In the genomic region with DNA sequence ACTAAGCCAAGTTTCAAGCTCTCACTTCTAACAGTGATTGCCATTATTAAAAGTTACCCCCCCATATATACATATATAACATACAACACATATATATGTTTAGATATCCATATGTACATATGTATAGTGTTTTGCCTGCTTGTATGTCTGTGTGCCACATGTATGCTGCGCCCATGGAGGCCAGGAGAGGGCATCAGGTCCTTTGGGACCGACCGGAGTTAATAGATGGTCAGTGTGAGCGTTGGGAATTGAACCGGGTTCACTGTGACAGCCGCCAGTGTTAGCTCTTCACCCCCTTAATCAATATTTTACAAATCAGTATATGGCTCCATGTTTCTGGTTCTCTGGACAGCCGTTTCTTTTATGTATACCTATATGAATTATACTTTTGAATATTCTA, we compare ENCODE assay signal across 37 mouse cellular contexts. TPM values are rescaled to one million over a fixed set of nuclear protein-coding genes. Genes with fewer than 3 reads are reported as not detected.
A peak's percentile ranks its signal among the peaks of the same experiment; 100 is the strongest.
DNase-seq lines count a peak whose midpoint lies in the region; ATAC-seq and TF ChIP-seq lines count a peak whose summit lies in the region.
"Had no signal": no experiment of that assay in that cellular context is flagged by ENCODE, and none has a peak within 500 bp of the region (broad histone marks: within the 10 kb centered on the region; RNA-seq: fewer than 3 reads in every experiment).

No protein-coding gene starts in this region.

- peak; percentile 16 for DNase-seq in embryo, embryonic 10 days (ENCODE audit: low spot score)
- DNase-seq in embryo, embryonic 9.5 days (ENCODE audit: extremely low spot score) = no peak
- no peak for DNase-seq in heart, adult 2 months
- DNase-seq in kidney, postnatal 0 days (ENCODE audit: low spot score) = no peak
- DNase-seq in left cerebral cortex, postnatal 25 days (ENCODE audit: low spot score in 2 of 2) = no peak
- DNase-seq: adrenal gland, postnatal 14 days; cerebellum, adult 11 months; cerebellum, adult 9-10 months; cerebellum, postnatal 36 days; kidney, adult 9 months; kidney, postnatal 36 days; liver, embryonic 13.5 days; lung, adult 18-20 months; lung, postnatal 14 days; midbrain, embryonic 14.5 days had no signal

- WGBS in heart, embryonic 11.5 days (ENCODE audit: insufficient replicate concordance) = 78% methylated on average over 7 of the region's 7 CpGs
- 78% methylated on average over 7 of the region's 7 CpGs for WGBS in heart, adult 2 months
- WGBS in kidney, postnatal 0 days = 85% methylated on average over 7 of the region's 7 CpGs
- WGBS in kidney, embryonic 14.5 days = 88% methylated on average over 7 of the region's 7 CpGs

- TF ChIP-seq CTCF in heart, adult 2 months (IDR thresholded peaks at IDR 0.05) = no peak
- TF ChIP-seq CTCF in kidney, postnatal 0 days (IDR thresholded peaks at IDR 0.05; ENCODE audit: low read depth) = peak; percentile 33; the same call in 1 of the 2 replicates

- no peaks in the 10 kb centered on the region for H3K36me3 ChIP-seq in heart, embryonic 11.5 days (ENCODE audit: control insufficient read depth, insufficient read depth, low read length)
- no peaks in the 10 kb centered on the region for H3K36me3 ChIP-seq in heart, adult 2 months (ENCODE audit: control insufficient read depth, insufficient read depth, low read length)
- H3K36me3 ChIP-seq in kidney, postnatal 0 days (ENCODE audit: insufficient read depth, low read length) = no peaks in the 10 kb centered on the region
- H3K36me3 ChIP-seq in kidney, embryonic 14.5 days (ENCODE audit: control insufficient read depth, insufficient read depth, low read length) = no peaks in the 10 kb centered on the region
- H3K36me3 ChIP-seq: heart, embryonic 15.5 days; hindbrain, embryonic 15.5 days; liver, embryonic 13.5 days had no signal

- 0 out of 2 replicates have a peak, but pooled peaks have one; percentile 31 for ATAC-seq in heart, embryonic 11.5 days (replicated peaks; ENCODE audit: insufficient number of reproducible peaks, low FRiP score, low TSS enrichment)
- no peak for ATAC-seq in kidney, postnatal 0 days (replicated peaks; ENCODE audit: low FRiP score, low read depth)
- ATAC-seq in kidney, embryonic 14.5 days (ENCODE audit: low FRiP score, low TSS enrichment) = no peak
- ATAC-seq: forebrain, embryonic 14.5 days; Patski had no signal

- H3K9ac ChIP-seq in heart, embryonic 11.5 days (ENCODE audit: low read depth, low read length) = no peak overlapping the region
- no peak overlapping the region for H3K9ac ChIP-seq in heart, adult 2 months (ENCODE audit: low read depth, low read length)
- H3K9ac ChIP-seq in kidney, postnatal 0 days (ENCODE audit: low read depth, low read length) = no peak overlapping the region
- H3K9ac ChIP-seq in kidney, embryonic 14.5 days (ENCODE audit: low read depth, low read length) = no peak overlapping the region
- H3K9ac ChIP-seq: heart, embryonic 15.5 days; hindbrain, embryonic 15.5 days; limb, embryonic 13.5 days; liver, embryonic 13.5 days had no signal

- no peak overlapping the region for H3K4me3 ChIP-seq in heart, embryonic 11.5 days (ENCODE audit: low read depth, low read length)
- H3K4me3 ChIP-seq in heart, adult 2 months = no peak overlapping the region
- no peak overlapping the region for H3K4me3 ChIP-seq in kidney, postnatal 0 days (replicated peaks; ENCODE audit: low read depth, low read length)
- H3K4me3 ChIP-seq in kidney, embryonic 14.5 days (ENCODE audit: low read length) = no peak overlapping the region
- H3K4me3 ChIP-seq: heart, embryonic 15.5 days; hindbrain, embryonic 15.5 days; layer of hippocampus, adult 2 months; left cerebral cortex, adult 2 months; limb, embryonic 13.5 days; liver, embryonic 13.5 days had no signal

- no peaks in the 10 kb centered on the region for H3K79me2 ChIP-seq in heart, adult 2 months (replicated peaks; ENCODE audit: control insufficient read depth, insufficient read depth, low read length)

- no peak overlapping the region for H3K27ac ChIP-seq in heart, embryonic 11.5 days (ENCODE audit: low read depth, low read length)
- no peak overlapping the region for H3K27ac ChIP-seq in heart, adult 2 months
- no peak overlapping the region for H3K27ac ChIP-seq in kidney, postnatal 0 days
- H3K27ac ChIP-seq in kidney, embryonic 14.5 days (ENCODE audit: low read depth, low read length) = no peak overlapping the region
- H3K27ac ChIP-seq: heart, embryonic 15.5 days; hindbrain, embryonic 15.5 days; layer of hippocampus, adult 2 months; left cerebral cortex, adult 2 months; limb, embryonic 13.5 days; liver, embryonic 13.5 days had no signal

- intact Hi-C loops in heart, adult 2 months (cut with DNase I) = no loop called here
- intact Hi-C loops in left cerebral cortex, postnatal 25 days (cut with DNase I) = loop anchor here (10.0 kb wide), 1 partner anchor 415 kb away; no protein-coding TSS in a partner anchor

- H3K9me3 ChIP-seq in heart, embryonic 11.5 days (replicated peaks; ENCODE audit: control insufficient read depth, low read length) = no peaks in the 10 kb centered on the region
- no peaks in the 10 kb centered on the region for H3K9me3 ChIP-seq in kidney, postnatal 0 days (replicated peaks; ENCODE audit: low read length)
- H3K9me3 ChIP-seq in kidney, embryonic 14.5 days (ENCODE audit: control insufficient read depth, low read length) = no peaks in the 10 kb centered on the region
- H3K9me3 ChIP-seq: heart, embryonic 15.5 days; hindbrain, embryonic 15.5 days had no signal

- no peaks in the 10 kb centered on the region for H3K4me1 ChIP-seq in heart, embryonic 11.5 days (ENCODE audit: control insufficient read depth, insufficient read depth, low read length)
- no peaks in the 10 kb centered on the region for H3K4me1 ChIP-seq in heart, adult 2 months (ENCODE audit: control insufficient read depth, insufficient read depth, low read length)
- no peaks in the 10 kb centered on the region for H3K4me1 ChIP-seq in kidney, postnatal 0 days (replicated peaks; ENCODE audit: insufficient read depth, low read length)
- no peaks in the 10 kb centered on the region for H3K4me1 ChIP-seq in kidney, embryonic 14.5 days (ENCODE audit: control insufficient read depth, insufficient read depth, low read length)
- H3K4me1 ChIP-seq: heart, embryonic 15.5 days; hindbrain, embryonic 15.5 days; liver, embryonic 13.5 days had no signal

- TF ChIP-seq POLR2A in heart, adult 2 months (IDR thresholded peaks at IDR 0.05; ENCODE audit: insufficient read depth, low read depth, low read length) = no peak

- TF ChIP-seq EP300 in heart, adult 2 months (IDR thresholded peaks at IDR 0.05; ENCODE audit: insufficient read depth, low read depth, low read length) = no peak

- no peaks in the 10 kb centered on the region for H3K27me3 ChIP-seq in heart, embryonic 11.5 days (ENCODE audit: control insufficient read depth, insufficient read depth, low read length)
- H3K27me3 ChIP-seq in heart, adult 2 months (ENCODE audit: control insufficient read depth, insufficient read depth, low read length) = no peaks in the 10 kb centered on the region
- H3K27me3 ChIP-seq in kidney, postnatal 0 days (ENCODE audit: insufficient read depth, low read length) = no peaks in the 10 kb centered on the region
- no peaks in the 10 kb centered on the region for H3K27me3 ChIP-seq in kidney, embryonic 14.5 days (ENCODE audit: control insufficient read depth, insufficient read depth, low read length)
- H3K27me3 ChIP-seq: heart, embryonic 15.5 days; hindbrain, embryonic 15.5 days; limb, embryonic 13.5 days; liver, embryonic 13.5 days; Patski had no signal

- no peak overlapping the region for H3K4me2 ChIP-seq in heart, embryonic 11.5 days
- H3K4me2 ChIP-seq in kidney, postnatal 0 days (ENCODE audit: low read length) = no peak overlapping the region
- no peak overlapping the region for H3K4me2 ChIP-seq in kidney, embryonic 14.5 days (replicated peaks; ENCODE audit: low read depth, low read length)
- H3K4me2 ChIP-seq: heart, embryonic 15.5 days; hindbrain, embryonic 15.5 days; limb, embryonic 13.5 days; liver, embryonic 13.5 days had no signal

RNA-seq across cellular contexts. Expression of a gene that starts 25.0 kb away (rescaled TPM):
- not detected in 2 replicates for polyA plus RNA-seq in heart, embryonic 11.5 days (2014; fragmentation: Nextera tagmentation; extraction: Ambion mirVana)
- not detected for total RNA-seq in heart, adult 2 months (2021)
- polyA plus RNA-seq in heart, adult 2 months (2012; rRNA removed) = not detected in 2 replicates
- not detected in 2 replicates for polyA plus RNA-seq in kidney, postnatal 0 days (2015; fragmentation: Nextera tagmentation; extraction: Ambion mirVana)
- not detected in 2 replicates for polyA plus RNA-seq in kidney, embryonic 14.5 days (2014; fragmentation: Nextera tagmentation; extraction: Ambion mirVana)
- not detected for total RNA-seq in left cerebral cortex, postnatal 25 days (2021)
- total RNA-seq: adrenal gland, postnatal 14 days; gastrocnemius, adult 8-10 months; gastrocnemius, postnatal 4 days; hematopoietic stem cell, adult 5-6 weeks; layer of hippocampus, adult 2 months; layer of hippocampus, postnatal 14 days; left cerebral cortex, adult 2 months; left cerebral cortex, postnatal 36 days; MEL; monocyte, adult 5-6 weeks had no signal
- polyA plus RNA-seq: C2C12; embryonic facial prominence, embryonic 11.5 days; forebrain, embryonic 14.5 days; heart, embryonic 15.5 days; hindbrain, embryonic 15.5 days; intestine, embryonic 14.5 days; liver, embryonic 13.5 days; midbrain, embryonic 14.5 days; neural tube, embryonic 14.5 days; Patski; stomach, embryonic 14.5 days; urinary bladder, adult 2 months had no signal

RNA-seq across cellular contexts. Expression of a gene that starts 55.0 kb away (rescaled TPM):
- polyA plus RNA-seq in heart, embryonic 11.5 days (2014; fragmentation: Nextera tagmentation; extraction: Ambion mirVana) = 6.3 and 7.9 TPM in 2 replicates
- total RNA-seq in heart, adult 2 months (2021) = 10 to 100 TPM; 19.9 to 20.1 TPM
- 17.4 and 21.8 TPM in 2 replicates for polyA plus RNA-seq in heart, adult 2 months (2012; rRNA removed)
- 7.2 and 8.3 TPM in 2 replicates for polyA plus RNA-seq in kidney, postnatal 0 days (2015; fragmentation: Nextera tagmentation; extraction: Ambion mirVana)
- polyA plus RNA-seq in kidney, embryonic 14.5 days (2014; fragmentation: Nextera tagmentation; extraction: Ambion mirVana) = 4.4 and 5.9 TPM in 2 replicates
- 1 to 10 TPM; 5.0 to 6.5 TPM for total RNA-seq in left cerebral cortex, postnatal 25 days (2021)
- total RNA-seq: MEL had no signal
